In the genomic region with DNA sequence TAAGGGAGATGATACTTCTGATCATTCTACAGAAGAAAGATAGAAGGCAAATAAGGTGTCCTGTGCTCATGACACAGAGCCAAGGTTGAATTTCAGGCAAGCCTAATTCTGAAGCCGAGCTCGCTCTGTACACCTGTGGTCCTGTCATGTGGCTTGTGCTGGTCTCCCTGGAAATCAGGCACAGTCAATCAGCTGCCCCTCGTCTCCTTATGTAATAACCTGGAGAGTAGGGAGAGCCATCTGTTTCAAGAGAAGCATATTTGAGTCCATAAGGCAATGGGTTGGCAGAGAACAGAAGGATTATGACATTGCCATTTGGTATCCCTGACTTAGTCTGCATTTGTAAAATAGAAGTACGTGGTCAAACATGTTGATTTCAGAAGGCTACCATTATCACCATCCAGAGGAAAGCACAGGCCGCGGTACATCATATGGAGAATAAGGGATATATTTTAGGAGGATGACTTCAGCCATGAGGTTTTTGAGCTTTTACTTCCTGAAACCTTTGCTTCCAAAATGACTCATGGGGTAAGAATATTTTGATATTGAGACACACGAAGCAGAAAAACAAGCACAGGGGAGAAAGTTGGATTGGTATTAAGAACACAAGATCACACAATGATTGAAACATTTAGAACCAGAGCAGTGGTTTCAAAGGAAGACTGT, we compare ENCODE assay signal across 13 mouse cellular contexts.
DNase-seq lines count a peak whose midpoint lies in the region; TF ChIP-seq lines count a peak whose summit lies in the region.
"Had no signal": no experiment of that assay in that cellular context is flagged by ENCODE, and none has a peak within 500 bp of the region (broad histone marks: within the 10 kb centered on the region; RNA-seq: fewer than 3 reads in every experiment).

No protein-coding gene starts in this region.

- TF ChIP-seq POLR2A in bone marrow macrophage, adult 2 months (IDR thresholded peaks at IDR 0.05; ENCODE audit: borderline replicate concordance, low read depth, low read length) = no peak

- H3K4me3 ChIP-seq in bone marrow macrophage, adult 2 months (ENCODE audit: insufficient read depth, low read length) = no peak overlapping the region
- H3K4me3 ChIP-seq: heart, embryonic 12.5 days; hindbrain, embryonic 12.5 days; kidney, embryonic 15.5 days; midbrain, embryonic 15.5 days had no signal

- DNase-seq in layer of hippocampus, adult 11-12 months (ENCODE audit: low spot score) = peak; percentile 38
- DNase-seq in layer of hippocampus, postnatal 25 days (ENCODE audit: extremely low spot score in 1 of 2, low spot score in 1 of 2) = no peak
- DNase-seq in cerebellum, adult 9-10 months = peak; percentile 99
- DNase-seq in layer of hippocampus, postnatal 36 days = peak; percentile 19 to 28
- no peak for DNase-seq in B cell, adult 2 months
- no peak for DNase-seq in MN1 (ENCODE audit: low spot score)
- DNase-seq: lung, postnatal 14 days; right cerebral cortex, postnatal 14 days had no signal

- TF ChIP-seq CTCF in bone marrow macrophage, adult 2 months (IDR thresholded peaks at IDR 0.05; ENCODE audit: low read depth, low read length) = no peak

- peak overlapping the region; percentile 72 for H3K27ac ChIP-seq in bone marrow macrophage, adult 2 months (ENCODE audit: insufficient read depth, low read depth, low read length)
- H3K27ac ChIP-seq: hindbrain, embryonic 12.5 days; kidney, embryonic 15.5 days; midbrain, embryonic 15.5 days had no signal

- H3K4me1 ChIP-seq in bone marrow macrophage, adult 2 months (ENCODE audit: control insufficient read depth, insufficient read depth, low read length) = peaks cover 7% of the 10 kb centered on the region
- H3K4me1 ChIP-seq: kidney, embryonic 15.5 days; midbrain, embryonic 15.5 days had no signal

Comparison
In these comparisons a context has a peak if more than half of its experiments do, and no peak if none do; other contexts are left out.
1. DNase-seq: peak in layer of hippocampus, adult 11-12 months (single experiment), cerebellum, adult 9-10 months (single experiment) and layer of hippocampus, postnatal 36 days (2 of 2); none in layer of hippocampus, postnatal 25 days (0 of 2), B cell, adult 2 months (0 of 2) and MN1 (single experiment).